Mouse (Mus musculus): ENCODE results near the gene G530012D18Rik.
"Not testable (repeated sequence)": the region's sequence is repeated elsewhere in the genome, so short reads cannot be mapped to it uniquely, and the experiment has no call there.

The G530012D18Rik gene

GRCm38 (mm10) chr1:85575376-85575775, at the start of gene G530012D18Rik:
Gene G530012D18Rik, plus strand, starts transcription at chr1:85575676.
- DNase-seq (ENCODE audit: low read depth, low spot score) = not testable (repeated sequence)

- peak; percentile 41 for DNase-seq (ENCODE audit: low read depth, low spot score)
These were observed 49.1 kb upstream of the G530012D18Rik start for GRCm38 (mm10) chr1:85526401-85526800.

GRCm38 (mm10) chr1:85528451-85529110, 46.9 kb upstream of the G530012D18Rik start:
- DNase-seq (ENCODE audit: low read depth, low spot score) = not testable (repeated sequence)

GRCm38 (mm10) chr1:85543818-85544217, 31.7 kb upstream of the G530012D18Rik start:
- peak; percentile 67 for DNase-seq (ENCODE audit: low read depth, low spot score)

GRCm38 (mm10) chr1:85546442-85546841, 29.0 kb upstream of the G530012D18Rik start:
- DNase-seq (ENCODE audit: low read depth, low spot score) = peak; percentile 52

- DNase-seq (ENCODE audit: low read depth, low spot score) = not testable (repeated sequence)
These were observed 20.2 kb upstream of the G530012D18Rik start for GRCm38 (mm10) chr1:85555261-85555660.

GRCm38 (mm10) chr1:85573554-85573953, 1.9 kb upstream of the G530012D18Rik start:
- DNase-seq (ENCODE audit: low read depth, low spot score) = peak; percentile 27

GRCm38 (mm10) chr1:85578372-85579010, 3.0 kb downstream of the G530012D18Rik start:
- not testable (repeated sequence) for DNase-seq (ENCODE audit: low read depth, low spot score)

- not testable (repeated sequence) for DNase-seq (ENCODE audit: low read depth, low spot score)
These were observed 4.0 kb downstream of the G530012D18Rik start for GRCm38 (mm10) chr1:85579199-85580147.

GRCm38 (mm10) chr1:85580148-85580534, 4.7 kb downstream of the G530012D18Rik start:
- DNase-seq (ENCODE audit: low read depth, low spot score) = not testable (repeated sequence)

- not testable (repeated sequence) for DNase-seq (ENCODE audit: low read depth, low spot score)
These were observed 5.1 kb downstream of the G530012D18Rik start for GRCm38 (mm10) chr1:85580578-85580977.

- peak; percentile 36 for DNase-seq (ENCODE audit: low read depth, low spot score)
These were observed 6.0 kb downstream of the G530012D18Rik start for GRCm38 (mm10) chr1:85581518-85581917.

GRCm38 (mm10) chr1:85588697-85589096, 13.2 kb downstream of the G530012D18Rik start:
- DNase-seq (ENCODE audit: low read depth, low spot score) = not testable (repeated sequence)

GRCm38 (mm10) chr1:85592526-85592925, 17.1 kb downstream of the G530012D18Rik start:
- not testable (repeated sequence) for DNase-seq (ENCODE audit: low read depth, low spot score)

- peak; percentile 69 for DNase-seq (ENCODE audit: low read depth, low spot score)
These were observed 23.0 kb downstream of the G530012D18Rik start, which contains the start of gene Sp110 for GRCm38 (mm10) chr1:85598271-85599012. Gene Sp110, minus strand, starts transcription at chr1:85598817.

- not testable (repeated sequence) for DNase-seq (ENCODE audit: low read depth, low spot score)
These were observed 24.6 kb downstream of the G530012D18Rik start, which contains the start of gene Sp140 for GRCm38 (mm10) chr1:85600078-85600477. Gene Sp140, plus strand, starts transcription at chr1:85600378.

- DNase-seq (ENCODE audit: low read depth, low spot score) = peak; percentile 74
These were observed 25.3 kb downstream of the G530012D18Rik start for GRCm38 (mm10) chr1:85600794-85601193.

- not testable (repeated sequence) for DNase-seq (ENCODE audit: low read depth, low spot score)
These were observed 28.9 kb downstream of the G530012D18Rik start for GRCm38 (mm10) chr1:85604341-85604740.

- DNase-seq (ENCODE audit: low read depth, low spot score) = peak; percentile 59
These were observed 32.9 kb downstream of the G530012D18Rik start for GRCm38 (mm10) chr1:85608361-85608760.

- not testable (repeated sequence) for DNase-seq (ENCODE audit: low read depth, low spot score)
These were observed 35.1 kb downstream of the G530012D18Rik start for GRCm38 (mm10) chr1:85610581-85610980.

- not testable (repeated sequence) for DNase-seq (ENCODE audit: low read depth, low spot score)
These were observed 39.6 kb downstream of the G530012D18Rik start for GRCm38 (mm10) chr1:85615096-85615495.
